Mouse (Mus musculus) 3134 (cell line): ENCODE measurements around the gene Cbs.

Source experiments
- DNase-seq: peaks from one replicate; pipeline ENCODE4 v3.0.0-alpha.2; 2011; ENCODE audit warnings: low spot score; ENCODE audit not compliant: insufficient read length; ENCODE audit errors: extremely low read depth

Gene Cbs

DNA sequence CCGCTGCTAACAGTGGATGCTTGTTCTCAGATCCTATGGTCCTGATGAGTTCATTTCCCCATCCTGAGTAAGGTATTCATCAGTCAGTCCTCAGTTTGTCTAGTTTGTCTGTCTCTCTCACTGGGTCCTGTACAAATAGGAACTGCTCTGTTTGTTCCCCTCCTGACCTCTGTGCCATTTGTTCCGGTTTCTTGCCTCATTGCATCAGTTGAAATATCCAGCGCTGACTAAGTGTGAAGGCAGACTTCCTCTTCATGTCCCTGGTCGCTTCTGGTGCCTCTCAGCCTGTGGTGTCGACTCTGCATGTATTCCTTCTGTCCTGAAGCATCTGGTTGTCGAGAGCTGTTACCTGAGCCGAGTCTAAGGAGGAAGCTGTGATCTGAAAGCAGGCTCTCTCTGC lies 42.4 kb downstream of the Cbs start:
- DNase-seq = no peak

DNA sequence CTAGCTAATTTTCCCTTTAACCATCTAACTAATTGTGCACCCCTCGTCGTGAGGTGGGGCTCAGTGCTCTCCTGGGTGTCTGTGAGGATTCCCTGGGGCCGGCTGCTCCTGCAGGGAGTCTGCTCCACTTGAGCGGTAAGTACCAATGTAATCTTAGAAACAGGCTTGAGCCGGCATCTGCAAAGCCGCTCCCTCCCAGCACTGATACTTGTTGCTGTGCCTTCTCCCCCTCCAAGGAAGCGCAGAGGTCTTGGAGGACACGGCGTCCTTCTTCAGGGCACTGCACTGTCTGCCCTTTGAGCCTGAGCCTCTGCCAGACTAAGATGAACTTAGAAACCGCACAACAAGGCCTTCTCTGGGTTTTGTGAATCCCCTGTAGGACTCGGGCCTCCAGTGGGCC lies 46.2 kb downstream of the Cbs start:
- DNase-seq = no peak

DNA sequence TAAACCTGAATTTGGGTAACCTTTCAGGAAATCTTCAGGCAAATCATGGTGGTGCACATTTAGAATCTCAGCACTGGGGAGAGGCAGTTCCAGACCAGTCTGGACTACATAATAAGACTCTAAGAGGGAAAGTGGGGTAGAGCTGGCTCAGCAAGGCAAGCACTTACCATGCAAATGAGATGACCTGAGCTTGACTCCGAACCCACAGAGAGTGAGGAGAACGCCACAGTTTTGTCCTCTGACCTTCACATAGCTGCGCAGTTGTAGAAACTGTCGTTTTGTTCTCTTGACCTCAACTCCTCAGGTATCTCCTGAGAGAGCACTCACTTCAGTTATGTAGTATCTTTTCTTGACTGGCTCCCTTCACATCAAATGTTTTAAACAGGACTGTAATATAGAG lies 48.3 kb downstream of the Cbs start:
- no peak for DNase-seq

DNA sequence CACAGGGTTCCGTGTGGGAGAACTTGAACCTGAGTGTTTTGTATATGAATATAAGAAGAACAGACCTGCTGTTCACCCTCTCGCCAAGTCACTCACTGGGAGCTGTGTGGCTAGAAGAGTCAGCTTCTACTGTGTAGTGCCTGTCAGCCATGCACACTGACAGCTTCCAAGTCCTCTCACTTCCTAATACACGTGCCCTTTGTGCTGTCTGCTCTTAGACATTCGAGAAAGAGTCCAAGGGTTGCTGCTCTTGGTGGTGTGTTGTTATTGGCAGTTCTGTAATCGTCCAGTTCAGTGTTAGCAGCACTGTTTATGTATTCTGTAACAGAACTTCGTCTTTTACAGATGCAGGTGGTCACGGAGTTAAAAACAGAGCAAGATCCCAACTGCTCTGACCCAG lies 48.9 kb downstream of the Cbs start:
- DNase-seq = no peak

- no peak for DNase-seq
These were observed 53.3 kb downstream of the Cbs start for GRCm38 (mm10) chr17:31583781-31584180.

DNA sequence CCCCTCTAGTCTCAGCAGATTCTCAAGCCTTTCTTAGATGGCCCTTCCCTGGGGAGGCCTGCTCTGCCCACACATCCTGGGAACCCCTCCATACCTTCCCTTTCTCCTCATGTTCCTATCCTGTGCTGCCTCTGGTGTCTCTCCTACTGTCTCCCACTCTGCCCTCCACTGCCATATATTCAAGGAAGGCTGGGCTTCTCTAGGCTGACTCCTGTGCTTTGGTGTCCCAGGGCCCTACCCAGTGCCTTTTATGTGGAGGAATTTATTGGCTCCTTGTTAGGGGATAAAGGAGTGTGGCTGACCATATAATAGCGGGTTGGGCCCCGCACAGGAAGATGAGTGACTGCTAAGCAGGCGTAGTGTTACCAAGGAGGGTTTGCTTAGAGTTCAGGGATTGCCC lies 53.9 kb downstream of the Cbs start:
- DNase-seq = no peak

DNA sequence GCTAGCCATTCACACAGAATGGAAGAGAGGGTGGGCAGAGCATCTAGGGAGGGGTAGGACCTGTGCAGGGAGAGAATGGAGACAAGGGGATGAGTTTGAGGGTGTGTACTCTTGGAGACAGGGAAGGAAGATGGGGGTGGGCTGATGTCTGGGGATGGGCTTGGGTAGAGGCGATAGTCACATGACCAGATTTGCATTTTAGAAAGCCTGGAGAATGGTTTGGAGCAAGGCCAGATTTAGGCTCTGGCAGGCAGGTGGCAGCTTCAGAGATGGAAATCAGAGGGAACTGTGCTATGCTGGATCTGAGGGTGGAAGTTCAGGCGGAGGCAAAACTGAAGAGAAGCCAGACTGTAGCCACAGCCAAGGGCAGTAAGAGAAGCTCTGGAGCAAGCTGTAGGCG lies 56.7 kb downstream of the Cbs start:
- DNase-seq = no peak

GRCm38 (mm10) chr17:31576394-31577175 lies 60.5 kb downstream of the Cbs start:
- no peak for DNase-seq

DNA sequence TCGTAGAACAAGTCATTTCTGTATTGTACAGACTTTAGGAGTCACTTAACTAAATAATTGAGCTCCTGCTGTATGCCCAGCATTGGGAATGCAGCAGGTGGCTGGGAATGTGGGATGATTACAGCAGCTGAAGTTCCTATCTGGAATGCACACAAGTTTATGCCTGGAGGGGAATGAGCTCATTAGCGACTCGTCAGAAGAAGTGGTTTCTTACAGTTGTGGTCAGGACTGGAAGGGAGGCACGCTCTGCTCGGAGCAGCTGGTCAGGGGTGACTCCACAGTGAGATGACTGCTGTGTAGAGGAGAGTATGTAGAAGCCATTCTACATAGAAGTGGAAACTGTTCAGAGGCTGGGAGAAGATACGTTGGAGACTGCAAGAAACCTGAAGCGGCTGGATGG lies 62.4 kb downstream of the Cbs start:
- DNase-seq = peak; percentile 65

DNA sequence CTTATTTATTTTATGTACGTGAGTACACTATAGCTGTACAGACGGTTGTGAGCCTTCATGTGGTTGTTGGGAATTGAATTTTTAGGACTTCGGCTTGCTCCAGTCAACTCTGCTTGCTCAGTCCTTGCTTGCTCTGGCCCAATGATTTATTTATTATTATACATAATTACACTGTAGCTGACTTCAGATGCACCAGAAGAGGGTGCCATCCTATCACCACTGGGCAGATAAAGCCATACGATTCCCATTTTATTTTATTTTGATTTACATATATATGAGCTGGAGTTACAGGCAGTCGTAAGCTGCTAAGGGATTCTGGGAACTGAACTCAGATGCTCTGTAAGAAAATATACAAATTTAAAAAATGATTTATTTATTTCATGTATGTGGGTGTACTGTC lies 65.3 kb downstream of the Cbs start:
- no peak for DNase-seq

- DNase-seq = peak; percentile 72
These were observed 66.6 kb downstream of the Cbs start for GRCm38 (mm10) chr17:31570321-31570925.

DNA sequence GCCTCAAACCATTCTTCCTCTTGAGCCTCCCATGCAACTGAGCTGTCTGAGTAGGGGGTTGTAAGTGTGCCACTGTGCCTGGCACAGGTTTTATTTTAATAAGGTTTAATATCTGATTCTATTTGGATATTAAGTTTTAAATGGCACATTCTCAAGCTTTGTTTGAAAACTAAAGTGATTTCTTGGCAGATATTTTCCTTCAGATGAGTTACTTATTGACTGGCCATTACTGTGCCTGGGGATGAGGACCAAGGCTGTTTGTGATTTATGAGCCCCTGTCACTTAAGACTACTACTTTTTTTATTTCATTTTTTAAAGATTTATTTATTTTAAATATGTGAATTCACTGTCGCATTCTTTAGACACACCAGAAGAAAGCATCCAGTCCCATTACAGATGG lies 67.3 kb downstream of the Cbs start:
- no peak for DNase-seq

- DNase-seq = no peak
These were observed 70.8 kb downstream of the Cbs start for GRCm38 (mm10) chr17:31566276-31566675.

GRCm38 (mm10) chr17:31565141-31566056 lies 71.6 kb downstream of the Cbs start:
- DNase-seq = peak; percentile 68

- DNase-seq = no peak
These were observed 72.2 kb downstream of the Cbs start for GRCm38 (mm10) chr17:31564858-31565140.

- peak; percentile 97 for DNase-seq
These were observed 72.8 kb downstream of the Cbs start, which contains the start of gene Pknox1 for GRCm38 (mm10) chr17:31564015-31564857. Gene Pknox1 (plus strand): TSS chr17:31564734.

GRCm38 (mm10) chr17:31563632-31564014 lies 73.4 kb downstream of the Cbs start:
- no peak for DNase-seq

- no peak for DNase-seq
These were observed 77.8 kb downstream of the Cbs start for GRCm38 (mm10) chr17:31559021-31559789.
